Mouse (Mus musculus): ENCODE measurements at regions not wholly inside any gene's neighbourhood (a gene's known extent, or its start where the extent isn't known, plus 50 kb on each side); places are given as distances from the start of the nearest gene placed in this dataset.

GRCm38 (mm10) chr8:82702044-82702443 lies 71.9 kb downstream of the Zfp330 start:
- DNase-seq: no peak

GRCm38 (mm10) chr8:82700471-82700870 lies 73.5 kb downstream of the Zfp330 start:
- no peak for DNase-seq

- DNase-seq: no peak
Measured at GRCm38 (mm10) chr8:82699221-82699620, 74.7 kb downstream of the Zfp330 start.

- peak; percentile 25 for DNase-seq
Measured at GRCm38 (mm10) chr8:82698071-82698470, 75.9 kb downstream of the Zfp330 start.

GRCm38 (mm10) chr8:82693086-82693485 lies 80.9 kb downstream of the Zfp330 start:
- no peak for DNase-seq

GRCm38 (mm10) chr8:82689322-82689721 lies 84.6 kb downstream of the Zfp330 start:
- no peak for DNase-seq

- peak; percentile 17 for DNase-seq
Measured at GRCm38 (mm10) chr8:82685966-82686365, 88.0 kb downstream of the Zfp330 start.

- DNase-seq: no peak
Measured at GRCm38 (mm10) chr8:82678793-82679192, 95.2 kb downstream of the Zfp330 start.

- no peak for DNase-seq
Measured at GRCm38 (mm10) chr8:82677781-82678180, 96.2 kb downstream of the Zfp330 start.

- no peak for DNase-seq
Measured at GRCm38 (mm10) chr8:82669241-82669640, 104.7 kb downstream of the Zfp330 start.

- DNase-seq: no peak
Measured at GRCm38 (mm10) chr8:82665131-82665530, 108.8 kb downstream of the Zfp330 start.

- DNase-seq: no peak
Measured at GRCm38 (mm10) chr8:82640502-82640901, 133.5 kb downstream of the Zfp330 start.

GRCm38 (mm10) chr8:82630486-82630885 lies 143.5 kb downstream of the Zfp330 start:
- DNase-seq: no peak

GRCm38 (mm10) chr8:82623791-82624431 lies 150.0 kb downstream of the Zfp330 start:
- DNase-seq: no peak

- no peak for DNase-seq
Measured at GRCm38 (mm10) chr8:82618668-82619067, 155.3 kb downstream of the Zfp330 start.

GRCm38 (mm10) chr8:82601556-82601955 lies 172.4 kb downstream of the Zfp330 start:
- DNase-seq: peak; percentile 77

- no peak for DNase-seq
Measured at GRCm38 (mm10) chr8:82573434-82573833, 170.4 kb upstream of the Il15 start.

- DNase-seq: no peak
Measured at GRCm38 (mm10) chr8:82538121-82538520, 135.1 kb upstream of the Il15 start.

GRCm38 (mm10) chr8:82529153-82529552 lies 126.1 kb upstream of the Il15 start:
- no peak for DNase-seq

GRCm38 (mm10) chr8:82523866-82524265 lies 120.8 kb upstream of the Il15 start:
- no peak for DNase-seq

- DNase-seq: no peak
Measured at GRCm38 (mm10) chr8:82498496-82498895, 95.5 kb upstream of the Il15 start.

GRCm38 (mm10) chr8:82477856-82478255 lies 74.8 kb upstream of the Il15 start:
- no peak for DNase-seq

GRCm38 (mm10) chr8:82477426-82477769 lies 74.4 kb upstream of the Il15 start:
- DNase-seq: no peak

GRCm38 (mm10) chr8:82476708-82477425 lies 73.8 kb upstream of the Il15 start:
- DNase-seq: no peak
